Mouse (Mus musculus): ENCODE measurements around the gene Nup93. TPM values are rescaled to one million over a fixed set of nuclear protein-coding genes. Genes with fewer than 3 reads are reported as not detected.

Nup93 gene
- polyA plus RNA-seq, 1 experiment from 2014 or later: 106 TPM

- peaks cover 44% of the 10 kb centered on the region for H3K27me3 ChIP-seq (replicated peaks; ENCODE audit: control insufficient read depth, insufficient read depth, low read length)
Observed at GRCm38 (mm10) chr8:94183117-94183516, 31.2 kb upstream of the Nup93 start.

GRCm38 (mm10) chr8:94184357-94184843 is 30.0 kb upstream of the Nup93 start:
- Histone ChIP-seq H3K36me3 (ENCODE audit: control insufficient read depth, insufficient read depth, low read length) (no peaks in the 10 kb centered on the region), H3K4me3 (ENCODE audit: low read depth, low read length) (peak overlapping the region; percentile 2; the same call in 1 of the 2 replicates), H3K4me1 (replicated peaks; ENCODE audit: control insufficient read depth, insufficient read depth, low read length) (peaks cover 35% of the 10 kb centered on the region), H3K27ac (ENCODE audit: low read depth, low read length) (0 out of 2 replicates have a peak overlapping the region, but pooled peaks have one; percentile 2), H3K9ac (ENCODE audit: low read depth, low read length) (peak overlapping the region; percentile 47), H3K27me3 (replicated peaks; ENCODE audit: control insufficient read depth, insufficient read depth, low read length) (peaks cover 44% of the 10 kb centered on the region), H3K4me2 (peak overlapping the region; percentile 78), H3K9me3 (ENCODE audit: control insufficient read depth, low read length) (no peaks in the 10 kb centered on the region)
- WGBS: 33% methylated on average over 12 of the region's 12 CpGs
- no peak for ATAC-seq (replicated peaks; ENCODE audit: low FRiP score)
- no peak for DNase-seq (ENCODE audit: low spot score)

More at GRCm38 (mm10) chr8:94183117-94183516, 31.2 kb upstream of the Nup93 start:
- peak overlapping the region; percentile 78 for H3K4me2 ChIP-seq
- peak overlapping the region; percentile 43 for H3K4me3 ChIP-seq (ENCODE audit: low read depth, low read length)
- under 1% methylated on average over 16 of the region's 16 CpGs for WGBS
- peak overlapping the region; percentile 47 for H3K9ac ChIP-seq (ENCODE audit: low read depth, low read length)
- ATAC-seq (replicated peaks; ENCODE audit: low FRiP score) (peak; percentile 76), DNase-seq (ENCODE audit: low spot score) (peak; percentile 89)
- H3K9me3 ChIP-seq (ENCODE audit: control insufficient read depth, low read length): no peaks in the 10 kb centered on the region
- peak overlapping the region; percentile 82 for H3K27ac ChIP-seq (ENCODE audit: low read depth, low read length)
- no peaks in the 10 kb centered on the region for H3K36me3 ChIP-seq (ENCODE audit: control insufficient read depth, insufficient read depth, low read length)
- peaks cover 37% of the 10 kb centered on the region for H3K4me1 ChIP-seq (replicated peaks; ENCODE audit: control insufficient read depth, insufficient read depth, low read length)

GRCm38 (mm10) chr8:94185791-94186190 is 28.6 kb upstream of the Nup93 start:
- no peak for DNase-seq (ENCODE audit: low spot score)
- WGBS: 63% methylated on average over 6 of the region's 6 CpGs
- Histone ChIP-seq H3K4me3 (ENCODE audit: low read depth, low read length) (no peak overlapping the region), H3K9me3 (ENCODE audit: control insufficient read depth, low read length) (no peaks in the 10 kb centered on the region), H3K9ac (ENCODE audit: low read depth, low read length) (no peak overlapping the region), H3K27ac (ENCODE audit: low read depth, low read length) (peak overlapping the region; percentile 4; the same call in 1 of the 2 replicates), H3K4me2 (peak overlapping the region; percentile 60), H3K36me3 (ENCODE audit: control insufficient read depth, insufficient read depth, low read length) (no peaks in the 10 kb centered on the region), H3K4me1 (replicated peaks; ENCODE audit: control insufficient read depth, insufficient read depth, low read length) (peaks cover 36% of the 10 kb centered on the region), H3K27me3 (replicated peaks; ENCODE audit: control insufficient read depth, insufficient read depth, low read length) (peaks cover 41% of the 10 kb centered on the region)
- no peak for ATAC-seq (replicated peaks; ENCODE audit: low FRiP score)

- DNase-seq (ENCODE audit: low spot score): peak; percentile 69
- peaks cover 41% of the 10 kb centered on the region for H3K4me1 ChIP-seq (replicated peaks; ENCODE audit: control insufficient read depth, insufficient read depth, low read length)
- WGBS: 4% methylated on average over 17 of the region's 17 CpGs
- peaks cover 41% of the 10 kb centered on the region for H3K27me3 ChIP-seq (replicated peaks; ENCODE audit: control insufficient read depth, insufficient read depth, low read length)
- H3K4me2 ChIP-seq: peak overlapping the region; percentile 60
- peak overlapping the region; percentile 30 for H3K4me3 ChIP-seq (ENCODE audit: low read depth, low read length)
- ATAC-seq (replicated peaks; ENCODE audit: low FRiP score): peak; percentile 81
- H3K36me3 ChIP-seq (ENCODE audit: control insufficient read depth, insufficient read depth, low read length): no peaks in the 10 kb centered on the region
- H3K9me3 ChIP-seq (ENCODE audit: control insufficient read depth, low read length): no peaks in the 10 kb centered on the region
- peak overlapping the region; percentile 47 for H3K27ac ChIP-seq (ENCODE audit: low read depth, low read length)
- H3K9ac ChIP-seq (ENCODE audit: low read depth, low read length): peak overlapping the region; percentile 46
Observed at GRCm38 (mm10) chr8:94186542-94186941, 27.8 kb upstream of the Nup93 start.

GRCm38 (mm10) chr8:94187290-94188002 is 26.9 kb upstream of the Nup93 start:
- Histone ChIP-seq H3K4me3 (ENCODE audit: low read depth, low read length) (no peak overlapping the region), H3K4me1 (replicated peaks; ENCODE audit: control insufficient read depth, insufficient read depth, low read length) (peaks cover 38% of the 10 kb centered on the region), H3K4me2 (peak overlapping the region; percentile 60), H3K36me3 (ENCODE audit: control insufficient read depth, insufficient read depth, low read length) (no peaks in the 10 kb centered on the region), H3K9me3 (ENCODE audit: control insufficient read depth, low read length) (no peaks in the 10 kb centered on the region), H3K27me3 (replicated peaks; ENCODE audit: control insufficient read depth, insufficient read depth, low read length) (peaks cover 37% of the 10 kb centered on the region), H3K9ac (ENCODE audit: low read depth, low read length) (peak overlapping the region; percentile 46), H3K27ac (ENCODE audit: low read depth, low read length) (peak overlapping the region; percentile 47)
- 34% methylated on average over 21 of the region's 21 CpGs for WGBS
- no peak for DNase-seq (ENCODE audit: low spot score)
- no peak for ATAC-seq (replicated peaks; ENCODE audit: low FRiP score)

GRCm38 (mm10) chr8:94189275-94190031 is 24.9 kb upstream of the Nup93 start:
- Histone ChIP-seq H3K27me3 (replicated peaks; ENCODE audit: control insufficient read depth, insufficient read depth, low read length) (peaks cover 24% of the 10 kb centered on the region), H3K36me3 (ENCODE audit: control insufficient read depth, insufficient read depth, low read length) (no peaks in the 10 kb centered on the region), H3K9ac (ENCODE audit: low read depth, low read length) (no peak overlapping the region), H3K9me3 (ENCODE audit: control insufficient read depth, low read length) (no peaks in the 10 kb centered on the region), H3K4me3 (ENCODE audit: low read depth, low read length) (no peak overlapping the region), H3K27ac (ENCODE audit: low read depth, low read length) (no peak overlapping the region), H3K4me1 (replicated peaks; ENCODE audit: control insufficient read depth, insufficient read depth, low read length) (peaks cover 24% of the 10 kb centered on the region), H3K4me2 (no peak overlapping the region)
- DNase-seq (ENCODE audit: low spot score) (no peak), ATAC-seq (replicated peaks; ENCODE audit: low FRiP score) (no peak)
- 64% methylated on average over 13 of the region's 13 CpGs for WGBS

- Histone ChIP-seq H3K4me3 (ENCODE audit: low read depth, low read length) (peak overlapping the region; percentile 54), H3K9ac (ENCODE audit: low read depth, low read length) (peak overlapping the region; percentile 66), H3K4me2 (peak overlapping the region; percentile 76), H3K4me1 (replicated peaks; ENCODE audit: control insufficient read depth, insufficient read depth, low read length) (peaks cover 23% of the 10 kb centered on the region), H3K27ac (ENCODE audit: low read depth, low read length) (no peak overlapping the region; the same call in 1 of the 2 replicates), H3K36me3 (ENCODE audit: control insufficient read depth, insufficient read depth, low read length) (no peaks in the 10 kb centered on the region), H3K27me3 (replicated peaks; ENCODE audit: control insufficient read depth, insufficient read depth, low read length) (peaks cover 15% of the 10 kb centered on the region), H3K9me3 (ENCODE audit: control insufficient read depth, low read length) (no peaks in the 10 kb centered on the region)
- peak; percentile 53 for ATAC-seq (replicated peaks; ENCODE audit: low FRiP score)
- peak; percentile 72 for DNase-seq (ENCODE audit: low spot score)
- WGBS: 14% methylated on average over 21 of the region's 21 CpGs
Observed at GRCm38 (mm10) chr8:94191101-94191691, 23.2 kb upstream of the Nup93 start.

- Histone ChIP-seq H3K36me3 (ENCODE audit: control insufficient read depth, insufficient read depth, low read length) (no peaks in the 10 kb centered on the region), H3K4me1 (replicated peaks; ENCODE audit: control insufficient read depth, insufficient read depth, low read length) (peaks cover 12% of the 10 kb centered on the region; the same call in 1 of the 2 replicates), H3K27me3 (replicated peaks; ENCODE audit: control insufficient read depth, insufficient read depth, low read length) (0 out of 2 replicates have a peak, but pooled peaks cover 3% of the 10 kb centered on the region), H3K9ac (ENCODE audit: low read depth, low read length) (no peak overlapping the region), H3K27ac (ENCODE audit: low read depth, low read length) (no peak overlapping the region), H3K4me2 (no peak overlapping the region), H3K9me3 (ENCODE audit: control insufficient read depth, low read length) (no peaks in the 10 kb centered on the region), H3K4me3 (ENCODE audit: low read depth, low read length) (no peak overlapping the region)
- DNase-seq (ENCODE audit: low spot score): no peak
- 83% methylated on average over 1 of the region's 1 CpGs for WGBS
- no peak for ATAC-seq (replicated peaks; ENCODE audit: low FRiP score)
Observed at GRCm38 (mm10) chr8:94192926-94193325, 21.4 kb upstream of the Nup93 start.
